Mouse (Mus musculus): ENCODE results near the gene Arl2. TPM values are rescaled to one million over a fixed set of nuclear protein-coding genes. Genes with fewer than 3 reads are reported as not detected.

The Arl2 gene
- total RNA-seq, 2 experiments from 2014 or later, result 69.1 to 73.2 TPM

DNA sequence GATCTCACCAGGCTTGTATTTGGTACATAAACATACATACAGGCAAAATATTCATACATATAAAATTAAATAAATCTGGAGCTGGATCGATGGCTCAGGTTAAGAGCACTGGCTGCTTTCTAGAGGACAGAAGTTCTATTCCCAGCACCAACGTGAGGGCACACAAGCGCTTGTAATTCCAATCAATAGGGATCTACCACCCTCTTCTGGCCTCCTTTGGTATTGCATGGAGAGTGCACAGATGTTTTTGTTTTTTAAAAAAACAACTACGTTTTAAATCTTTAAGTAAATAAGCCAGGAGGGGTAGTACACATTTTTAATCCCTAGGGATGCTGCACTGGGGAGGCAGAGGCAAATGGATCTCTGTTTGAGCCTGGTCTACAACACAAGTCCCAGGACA lies 15.1 kb downstream of the Arl2 start:
- no peak for DNase-seq

DNA sequence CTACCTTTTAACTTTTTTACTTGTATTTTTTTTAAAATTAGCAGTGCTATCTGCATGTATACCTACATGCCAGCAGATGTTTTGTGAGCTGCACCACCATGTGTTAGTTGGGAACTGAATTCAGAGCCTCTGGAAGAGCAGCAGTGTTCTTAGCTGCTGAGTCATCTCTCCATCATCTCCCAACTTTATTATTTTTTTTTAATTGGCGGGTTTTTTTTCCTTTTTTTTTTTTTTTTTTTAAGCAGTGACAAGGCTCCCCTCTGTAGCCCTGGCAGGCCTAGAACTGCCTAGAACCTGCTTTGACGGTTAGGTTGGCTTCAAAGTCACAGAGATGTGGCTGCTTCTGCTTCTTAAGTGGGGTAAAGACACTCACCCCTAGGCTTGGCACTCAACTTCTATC lies 16.4 kb downstream of the Arl2 start:
- no peak for DNase-seq

GRCm38 (mm10) chr19:6123330-6123729 lies 18.0 kb downstream of the Arl2 start:
- no peak for DNase-seq

- DNase-seq, result no peak
These were observed 19.6 kb downstream of the Arl2 start for GRCm38 (mm10) chr19:6121761-6122160.

DNA sequence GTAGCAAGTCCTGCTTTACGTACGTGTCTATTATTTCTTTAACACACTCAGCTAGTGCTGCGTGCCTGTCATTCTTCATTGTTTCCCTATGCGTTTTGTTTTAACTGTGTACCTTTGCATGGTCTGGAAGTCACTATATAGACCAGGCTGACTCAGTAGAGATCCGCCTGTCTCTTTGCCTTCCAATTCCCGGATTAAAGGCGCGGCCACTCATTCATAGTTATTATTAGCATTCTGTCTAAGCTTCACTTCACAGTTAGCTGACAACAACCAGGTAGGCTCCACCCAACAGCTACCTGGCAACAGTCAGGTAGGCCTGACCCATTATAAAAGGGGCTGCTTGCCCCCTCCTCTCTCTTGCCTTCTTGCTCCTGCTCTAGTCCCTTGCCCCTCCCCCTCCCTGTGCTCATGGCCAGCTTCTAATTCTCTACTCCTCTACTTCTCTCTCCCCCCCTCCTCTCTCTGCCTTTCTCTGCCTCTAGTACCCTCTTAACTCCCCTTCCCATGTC lies 22.6 kb downstream of the Arl2 start:
- DNase-seq, result no peak

DNA sequence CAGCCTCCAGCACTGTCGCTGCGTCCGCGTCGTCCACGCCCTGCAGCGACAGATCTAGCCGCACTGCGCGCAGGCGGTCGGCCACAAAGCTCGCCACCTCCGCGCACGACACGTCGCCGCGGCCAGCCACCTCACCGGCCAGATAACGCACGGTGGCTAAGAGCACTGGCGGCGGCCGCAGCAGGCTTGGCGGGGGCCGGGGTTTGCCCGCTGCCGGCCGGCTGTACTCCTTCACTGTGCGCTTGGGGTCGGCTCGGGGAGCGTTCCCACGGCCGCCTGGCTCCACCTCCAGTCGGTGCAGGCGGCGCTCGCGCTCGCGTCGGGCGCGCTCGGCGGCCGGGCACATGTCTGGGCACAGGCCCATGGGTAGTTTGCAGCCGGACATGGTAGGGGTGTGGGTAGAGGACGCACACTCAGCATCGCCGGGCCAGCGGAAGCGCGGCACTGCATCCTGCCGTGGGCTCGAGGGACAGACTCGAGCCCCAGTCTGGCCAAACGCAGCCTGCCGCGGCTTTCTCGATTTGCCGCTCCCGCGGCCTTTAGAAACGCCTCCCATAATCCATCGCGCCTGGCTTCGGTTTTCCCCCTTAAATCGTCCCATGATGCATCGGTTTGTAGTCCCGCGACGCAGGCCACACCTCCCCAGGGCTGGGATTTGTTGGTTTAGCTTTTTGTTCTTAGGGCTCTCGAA lies 23.2 kb downstream of the Arl2 start, which contains the start of gene Sac3d1:
Sac3d1 (minus strand) TSS at position 665 of the 691 bp plus-strand sequence.
- peak; percentile 88 to 91 for DNase-seq

GRCm38 (mm10) chr19:6117346-6117985 lies 23.9 kb downstream of the Arl2 start:
- DNase-seq, result no peak

GRCm38 (mm10) chr19:6116113-6116850 lies 25.1 kb downstream of the Arl2 start:
- DNase-seq, result no peak

DNA sequence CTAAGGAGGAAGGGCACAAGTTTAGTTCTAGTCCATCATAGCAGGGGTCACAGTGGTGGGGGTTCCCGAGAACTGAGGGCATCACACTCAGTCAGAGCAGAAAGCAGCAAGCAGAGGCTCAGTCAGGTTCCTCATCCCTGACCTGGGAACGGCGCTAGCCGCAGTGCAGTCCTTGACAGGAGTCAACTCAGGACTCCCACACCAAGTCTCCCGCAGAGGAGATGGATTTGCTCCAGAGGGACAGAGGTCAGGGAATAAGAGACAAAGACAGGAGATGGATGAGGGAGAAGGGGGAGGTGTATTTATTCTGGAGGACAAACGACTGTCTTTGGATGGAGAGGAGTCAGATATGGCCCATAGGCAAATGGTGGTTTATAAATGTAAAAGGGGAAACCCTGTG lies 28.2 kb downstream of the Arl2 start:
- no peak for DNase-seq

- no peak for DNase-seq
These were observed 35.8 kb downstream of the Arl2 start, which contains the start of gene Naaladl1 for GRCm38 (mm10) chr19:6105586-6105985. Gene Naaladl1 (plus strand): TSS chr19:6105782.

- no peak for DNase-seq
These were observed 36.9 kb downstream of the Arl2 start for GRCm38 (mm10) chr19:6104476-6104875.

GRCm38 (mm10) chr19:6102169-6102853 lies 39.0 kb downstream of the Arl2 start:
- no peak for DNase-seq

DNA sequence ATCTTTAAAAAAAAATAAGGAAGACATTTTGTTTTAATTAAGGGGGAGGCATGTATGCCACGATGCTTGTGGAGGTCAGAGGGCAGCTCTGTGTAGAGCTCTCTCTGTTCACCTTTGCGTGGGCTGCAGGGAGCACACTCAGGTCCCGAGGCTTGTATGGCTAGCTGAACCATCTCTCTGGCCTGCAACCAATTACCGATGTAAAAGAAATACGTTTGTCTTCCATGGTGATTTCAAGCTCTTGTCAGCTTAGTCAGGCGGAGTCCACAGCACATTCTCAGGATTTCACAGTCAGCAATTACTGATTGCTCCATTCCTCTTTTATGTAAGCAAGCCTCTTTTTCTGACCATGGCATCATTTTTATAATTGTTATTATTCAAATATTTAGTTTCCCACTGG lies 40.2 kb downstream of the Arl2 start:
- DNase-seq, result no peak

DNA sequence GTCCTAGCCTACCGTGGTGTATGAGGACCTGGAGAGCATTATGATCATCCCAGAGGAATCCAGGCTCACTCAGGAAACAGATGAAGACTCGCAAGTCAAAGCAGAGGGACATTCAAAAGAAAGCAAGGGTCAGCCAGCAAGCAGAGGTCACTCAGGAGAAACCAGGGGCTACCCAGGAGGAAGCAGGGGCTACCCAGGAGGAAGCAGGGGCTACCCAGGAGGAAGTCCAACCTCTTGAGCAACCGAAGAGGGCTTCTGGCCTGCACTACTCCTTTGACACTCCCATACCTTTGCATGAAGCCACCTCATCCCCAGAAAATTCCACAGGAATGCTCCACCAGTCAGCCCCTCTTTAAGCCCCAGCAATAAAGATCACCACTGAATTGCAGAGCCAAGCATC lies 43.5 kb downstream of the Arl2 start:
- no peak for DNase-seq

- DNase-seq, result no peak
These were observed 47.2 kb downstream of the Arl2 start, which contains the start of gene AC131692.1 for GRCm38 (mm10) chr19:6094119-6094518. Gene AC131692.1 (plus strand): TSS chr19:6094419.

- DNase-seq, result no peak
These were observed 52.5 kb downstream of the Arl2 start for GRCm38 (mm10) chr19:6088841-6089240.

DNA sequence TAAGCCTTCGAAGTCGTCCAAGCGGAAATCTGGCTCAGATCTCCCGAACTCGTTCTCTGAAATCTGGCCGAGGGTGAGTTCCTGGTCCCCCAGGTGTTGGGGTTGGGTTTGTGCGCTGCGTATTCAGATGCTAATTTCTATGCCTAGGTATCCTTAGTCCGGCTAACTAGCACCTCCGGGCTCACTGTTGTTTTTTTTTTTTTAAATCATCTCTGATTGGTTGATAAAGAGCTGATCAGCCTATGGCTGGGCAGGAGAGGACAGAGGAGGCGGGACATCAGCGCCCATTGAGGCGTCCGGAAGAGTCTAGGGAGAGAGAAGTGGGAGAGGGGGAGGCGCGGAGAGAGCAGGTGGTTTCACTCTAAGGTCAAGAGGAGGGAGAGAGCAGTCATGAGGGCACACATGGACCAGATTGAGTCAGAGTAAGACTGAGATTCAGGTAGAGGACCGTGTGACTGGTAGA lies 55.9 kb downstream of the Arl2 start:
- DNase-seq, result peak in 1 of 2 experiments; percentile 5

- peak; percentile 96 for DNase-seq
These were observed 56.7 kb downstream of the Arl2 start, which contains the start of the genes Zfpl1 and Cdca5 for GRCm38 (mm10) chr19:6084478-6085248. Gene Zfpl1 (minus strand): TSS chr19:6084956. Gene Cdca5 (plus strand): TSS chr19:6084983.

Measured in layer of hippocampus, postnatal 36 days (tissue).